Mouse (Mus musculus) c-Kit-positive CD71-positive TER-119-positive erythroid progenitor cells, embryonic 14.5 days (primary cell): ENCODE measurements around the gene AU040320.

Source experiments
- DNase-seq: peaks from one replicate; pipeline ENCODE4 v3.0.0-alpha.2; 2013; ENCODE audit warnings: low spot score

Gene AU040320

DNA sequence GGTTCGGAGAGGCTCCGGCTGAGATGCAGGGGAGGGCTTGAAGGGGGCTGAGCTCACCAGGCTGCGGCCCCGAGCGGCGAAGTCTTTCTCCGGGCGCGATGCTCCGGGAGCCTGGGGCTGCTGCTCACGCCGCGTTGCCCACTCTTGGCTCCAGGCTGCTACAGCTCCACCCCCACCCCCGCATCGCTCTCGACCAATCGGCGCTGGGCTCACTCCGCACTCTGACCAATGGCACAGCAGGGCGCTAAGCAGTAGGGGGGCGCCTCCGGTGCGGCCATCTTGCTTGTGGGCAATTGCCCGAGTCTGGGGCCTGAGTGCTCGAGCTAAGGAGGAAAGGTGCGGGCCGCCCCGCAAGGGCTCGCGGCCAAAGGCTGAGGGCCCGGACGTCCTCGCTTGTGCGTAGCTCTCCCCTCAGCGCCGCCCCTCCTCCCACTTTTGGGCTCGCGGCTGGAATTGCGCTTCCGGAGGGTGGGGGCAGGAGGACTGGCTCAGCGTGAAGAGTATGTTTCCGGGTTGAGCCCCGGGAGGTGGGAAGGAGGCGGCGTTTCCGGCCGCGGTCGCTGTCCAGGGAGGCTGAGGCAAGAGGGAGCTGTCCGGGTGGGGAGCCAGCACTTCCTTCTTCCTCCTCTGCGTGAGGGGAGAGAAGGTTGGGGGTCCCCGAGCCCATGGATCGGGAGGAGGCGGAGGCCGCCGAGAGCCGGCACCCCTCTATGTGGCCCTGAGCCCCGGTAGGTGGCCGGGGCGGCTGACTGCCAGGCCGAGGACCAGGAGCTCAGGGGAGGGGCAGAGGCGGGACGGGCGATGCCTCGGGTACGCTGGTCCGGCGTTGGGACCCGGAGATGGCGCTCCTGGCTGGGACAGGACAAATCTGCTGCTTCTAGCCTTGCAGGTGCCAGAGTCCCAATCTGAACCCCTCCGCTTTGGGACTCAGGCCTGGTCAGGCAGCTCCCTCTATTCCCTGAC, at the start of gene AU040320, which contains the start of gene Ncdn:
AU040320 (plus strand) TSS at position 277 of the 963 bp plus-strand sequence.
Ncdn (minus strand) TSS at position 171 of the 963 bp plus-strand sequence.
- peak; percentile 94 for DNase-seq

DNA sequence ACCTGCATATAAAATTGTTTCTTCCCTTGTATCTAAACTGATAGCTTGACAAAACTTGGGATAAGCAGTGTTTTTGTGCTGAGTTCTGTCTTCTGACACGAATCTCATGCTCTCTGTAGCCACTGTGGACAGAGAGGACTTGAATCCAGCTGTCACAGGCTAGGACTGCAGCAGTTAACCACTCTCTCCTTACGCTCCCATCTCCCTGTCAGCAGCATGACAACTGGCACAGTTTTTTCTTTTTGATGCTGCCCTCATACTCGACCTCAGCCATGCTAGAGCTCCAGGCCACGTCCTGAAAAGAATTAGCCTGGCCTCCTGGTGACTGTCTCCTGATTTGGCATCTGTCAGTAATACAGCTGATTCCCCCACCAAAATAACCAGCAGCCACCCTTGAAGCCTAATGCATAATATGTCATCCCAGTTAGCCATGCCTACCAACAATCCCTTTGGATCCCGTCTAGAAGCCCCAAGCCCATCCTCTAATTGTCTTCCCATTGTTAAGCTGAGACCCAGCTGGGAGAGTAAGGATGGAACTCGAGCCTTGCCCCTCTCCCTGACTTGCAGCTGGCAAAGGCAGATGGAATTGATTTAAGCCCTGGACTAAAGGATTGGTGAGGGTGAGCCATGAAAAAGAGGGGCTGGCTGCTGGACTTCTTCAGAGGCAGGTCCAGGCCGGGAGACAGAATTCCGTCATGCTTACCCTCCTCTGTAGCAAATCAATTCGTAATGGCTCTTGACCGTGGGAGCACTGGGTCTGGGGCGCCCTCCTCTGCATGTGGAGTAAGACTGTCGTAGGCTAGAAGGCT, 46.5 kb upstream of the AU040320 start:
- no peak for DNase-seq

DNA sequence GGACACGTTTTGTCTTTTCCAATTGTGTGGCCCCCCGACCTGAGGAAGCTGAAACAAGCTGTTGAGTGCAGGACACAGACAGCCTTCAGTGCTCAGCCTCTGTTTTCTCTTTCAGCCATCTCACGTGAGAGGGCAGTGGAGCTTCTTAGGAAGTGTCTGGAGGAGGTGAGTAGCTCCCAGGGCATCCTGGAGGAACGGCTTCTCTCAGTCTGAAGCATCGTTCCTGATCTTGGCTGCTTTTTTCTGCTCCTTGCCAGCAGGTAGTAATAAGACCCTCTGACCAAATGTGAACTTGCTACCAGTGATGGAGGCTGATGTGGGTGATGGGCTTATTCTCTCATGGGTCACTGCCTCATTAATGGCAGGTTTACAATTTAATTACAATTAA, 45.9 kb upstream of the AU040320 start:
- DNase-seq, result no peak

DNA sequence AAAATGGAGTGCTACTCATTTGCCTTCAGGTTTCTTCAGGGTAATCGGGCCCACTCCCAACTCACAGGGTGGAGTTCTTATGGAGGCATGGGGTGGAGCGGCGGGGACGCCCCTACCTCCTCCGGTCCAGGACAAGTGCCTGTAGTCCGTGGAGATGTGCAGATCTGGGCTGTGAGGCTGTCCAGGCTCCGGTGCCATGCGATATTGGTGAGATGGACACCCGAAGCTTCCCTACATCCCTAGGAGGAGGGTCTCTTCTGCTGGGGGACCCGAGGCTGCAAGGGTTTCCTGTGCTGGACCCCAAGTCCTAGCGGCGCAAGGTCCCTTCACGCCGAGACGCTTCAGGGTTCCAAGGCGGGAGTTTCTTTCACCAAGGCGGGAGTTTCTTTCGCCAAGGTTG, 21.2 kb upstream of the AU040320 start:
- DNase-seq, result no peak

DNA sequence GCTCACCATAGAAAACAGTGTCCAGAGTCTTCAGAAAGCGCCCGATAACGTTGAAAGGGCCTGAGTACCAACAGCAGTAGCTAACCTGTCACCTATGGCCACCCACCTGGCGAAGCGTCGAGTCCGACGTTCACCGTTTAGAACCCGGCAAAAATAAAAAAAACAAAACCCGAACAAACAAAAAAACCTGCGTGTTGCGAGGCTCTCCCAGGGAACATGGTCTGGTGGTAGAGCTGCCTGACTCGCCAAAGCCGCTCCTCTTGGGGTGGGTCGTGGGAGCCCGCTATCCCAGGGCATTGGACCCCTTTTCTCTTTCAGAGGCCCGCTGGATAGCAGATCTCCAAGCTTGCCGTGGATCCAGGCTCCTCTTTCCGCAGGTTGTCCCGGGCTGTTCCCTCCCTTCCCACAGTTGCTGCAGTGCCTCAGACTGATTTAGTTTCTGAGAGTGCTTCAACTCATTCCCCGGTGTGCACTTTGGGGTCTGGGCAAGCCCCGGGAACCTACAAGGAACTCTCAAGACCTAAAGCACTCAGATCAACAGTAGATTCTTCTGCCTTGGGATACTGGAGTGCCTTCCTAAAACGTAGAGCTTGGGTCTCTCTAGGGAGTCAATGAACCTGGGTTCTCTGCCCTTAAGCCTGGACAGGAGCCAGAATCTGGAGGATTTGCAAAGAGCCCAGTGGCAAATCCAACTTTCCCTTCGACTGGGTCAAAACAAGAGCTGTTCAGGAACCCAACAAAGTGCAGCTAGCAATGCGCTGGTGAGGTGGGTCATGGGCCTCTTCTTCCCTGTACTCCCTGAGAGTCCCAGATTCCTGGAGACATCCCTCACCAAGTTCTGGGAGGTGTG, 20.6 kb upstream of the AU040320 start:
- no peak for DNase-seq

DNA sequence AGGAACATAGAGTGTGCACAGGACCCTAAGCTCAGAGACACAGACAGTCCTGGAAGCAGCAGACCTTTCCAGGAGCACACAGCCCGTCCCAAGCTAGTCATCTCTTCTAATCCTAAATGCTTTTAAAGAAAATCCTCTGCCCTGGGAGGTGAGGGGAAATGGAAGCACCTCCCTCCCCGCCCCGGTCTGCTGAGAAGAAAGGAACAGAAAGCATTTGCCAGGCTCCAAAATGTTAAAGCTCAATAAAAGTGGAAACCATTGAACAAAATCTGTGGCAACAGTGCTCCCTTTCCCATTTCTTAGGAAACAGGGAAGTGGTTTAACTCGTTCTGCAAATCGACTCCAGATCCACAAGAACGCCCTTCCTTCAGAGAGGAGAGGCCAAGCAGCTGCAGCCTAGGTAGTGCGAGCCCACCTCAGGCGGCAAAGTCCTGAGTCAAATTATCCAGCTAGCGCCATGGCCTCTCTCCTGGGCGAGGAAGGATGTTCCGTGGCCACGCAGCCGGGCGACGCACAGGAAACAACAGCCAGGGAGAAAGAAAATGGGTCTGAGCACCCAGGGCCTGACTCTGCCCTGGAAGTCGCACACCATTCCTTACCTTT, 19.2 kb upstream of the AU040320 start:
- DNase-seq, result no peak

DNA sequence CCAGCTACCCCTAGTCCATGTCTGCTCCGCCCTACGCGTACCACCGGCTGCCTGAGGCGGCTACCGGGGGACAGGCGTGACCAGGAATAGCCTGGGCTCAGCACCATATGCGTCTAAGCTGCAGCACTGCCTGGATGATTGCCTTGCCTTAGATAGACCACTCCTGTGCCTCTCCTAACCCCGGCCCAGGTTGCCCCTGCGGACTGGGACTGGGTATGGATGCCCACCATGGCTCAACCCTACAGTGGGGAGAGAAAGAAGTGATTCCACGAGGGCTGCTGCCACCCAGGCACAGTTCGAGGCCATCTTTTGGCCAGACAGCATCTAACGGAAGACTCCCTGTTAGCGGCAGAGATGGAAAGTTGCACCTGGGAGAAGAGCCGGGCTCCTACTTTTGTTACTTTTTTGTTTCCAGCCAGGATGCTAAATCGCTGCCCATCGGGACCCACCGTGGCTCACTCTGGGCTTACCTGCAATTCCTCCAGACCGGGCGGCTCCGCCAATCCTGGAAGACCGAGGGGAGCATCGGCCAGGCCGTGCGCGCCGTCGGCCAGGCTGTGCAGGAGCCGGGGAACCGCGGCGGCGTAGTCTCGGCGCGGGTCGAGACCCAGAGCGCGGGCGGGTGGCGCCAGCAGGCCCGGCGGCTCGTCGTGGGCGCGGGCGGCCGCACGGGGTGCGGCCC, 18.5 kb upstream of the AU040320 start:
- DNase-seq, result no peak

DNA sequence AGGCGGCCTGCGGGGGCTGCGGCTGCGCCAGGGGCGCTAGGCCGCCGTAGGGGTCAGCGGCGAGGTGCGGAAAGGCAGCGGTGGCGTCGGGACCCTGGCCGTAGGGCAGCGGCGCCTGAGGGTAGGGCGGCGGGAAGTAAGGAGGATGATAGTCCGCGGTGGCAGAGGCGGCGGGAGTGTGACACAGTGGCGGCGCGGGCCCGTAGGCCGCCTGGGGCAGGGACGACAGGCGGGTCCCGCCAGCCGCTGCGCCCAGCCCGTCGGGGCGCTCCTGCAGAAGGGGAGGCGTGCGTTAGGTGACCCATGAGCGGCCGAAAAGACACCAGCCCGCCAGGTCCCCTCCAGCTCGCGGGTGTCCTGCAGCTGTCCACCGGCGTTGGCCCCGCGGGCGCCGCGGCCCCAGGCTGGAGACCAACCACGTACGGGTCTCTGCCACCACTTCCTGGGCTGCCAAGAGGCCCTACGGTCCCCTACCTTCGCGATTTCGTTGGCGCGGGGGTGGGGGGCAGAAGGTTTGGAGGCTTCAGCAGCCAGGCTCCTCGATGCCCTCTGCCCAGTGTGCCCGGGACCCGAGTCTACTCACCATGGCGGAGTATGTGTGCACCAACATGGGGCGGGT, 17.9 kb upstream of the AU040320 start:
- DNase-seq, result no peak

DNA sequence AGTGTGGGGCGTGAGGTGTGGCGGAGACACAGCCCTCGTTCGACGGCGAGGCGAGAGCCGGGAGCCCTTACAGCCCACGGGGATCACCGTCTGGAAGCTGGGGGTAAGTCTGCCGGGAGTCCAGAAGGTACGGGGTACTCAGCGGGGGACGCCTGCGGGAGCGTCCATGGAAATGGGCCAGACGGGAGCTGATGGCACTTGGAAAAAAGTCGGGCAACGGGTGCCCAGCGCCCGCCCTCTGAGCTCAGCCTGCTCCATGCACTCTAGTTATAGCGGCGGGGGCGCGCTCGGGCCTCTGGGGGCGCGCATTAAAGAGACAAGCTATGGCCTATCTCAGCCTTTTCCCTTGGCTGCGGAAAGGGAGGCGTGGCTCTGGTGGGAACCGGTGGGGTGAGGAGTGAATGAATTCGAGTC, 17.3 kb upstream of the AU040320 start, which contains the start of gene Tfap2e:
Tfap2e (minus strand) TSS at position 240 of the 414 bp plus-strand sequence.
- no peak for DNase-seq

DNA sequence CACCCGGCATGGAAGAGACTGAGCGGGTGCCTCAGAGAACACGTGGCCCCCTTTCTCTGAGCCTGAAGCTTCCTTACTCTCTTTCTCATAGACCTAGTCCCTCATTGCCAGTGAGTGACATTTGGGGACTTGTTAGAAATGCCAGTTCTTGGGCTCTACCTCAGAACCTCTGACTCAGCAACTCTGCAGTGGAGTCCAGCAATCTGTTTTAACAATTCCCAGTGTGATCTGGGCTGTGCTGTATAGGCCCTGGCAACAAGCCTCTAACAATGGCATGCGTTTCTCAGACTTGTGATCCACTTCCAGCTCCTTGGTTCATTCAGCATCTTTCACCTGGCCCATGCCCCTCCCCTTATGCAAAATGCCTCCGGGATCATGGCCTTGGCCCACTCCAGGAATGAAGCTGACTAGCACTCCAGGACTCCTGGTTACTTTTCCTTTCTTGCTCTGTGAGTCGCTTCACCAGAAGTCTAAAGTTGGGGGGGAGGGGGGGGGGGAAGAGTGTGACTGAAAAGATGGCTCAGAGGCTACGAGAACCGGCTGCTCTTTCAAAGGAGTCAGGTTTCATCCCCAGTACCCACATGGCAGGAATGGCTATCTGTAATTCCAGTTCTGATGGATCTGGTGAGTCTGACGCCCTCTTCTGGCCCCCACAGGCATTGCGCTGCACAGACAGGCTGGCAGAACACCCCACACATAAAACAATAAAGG, 13.2 kb upstream of the AU040320 start:
- DNase-seq, result no peak

DNA sequence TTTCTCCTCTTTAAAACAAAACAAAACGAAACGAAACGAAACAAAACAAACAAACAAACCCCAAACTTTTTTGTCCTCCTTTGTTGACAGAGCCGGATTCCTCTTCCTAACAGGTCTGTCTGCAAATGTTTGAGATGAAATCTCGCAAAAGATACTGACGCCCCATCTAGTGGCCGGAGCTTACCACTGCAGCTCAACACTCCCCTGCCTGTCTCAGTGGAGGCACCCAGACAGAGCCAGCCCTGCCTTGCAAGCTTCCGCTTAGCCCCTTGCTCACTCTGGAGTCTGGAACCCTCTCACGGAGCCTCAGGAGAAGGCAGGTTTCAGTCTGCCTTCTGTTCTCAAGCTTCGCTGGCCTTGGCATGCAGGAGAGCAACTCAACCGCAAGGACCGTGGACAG, 11.9 kb upstream of the AU040320 start:
- DNase-seq, result peak; percentile 73

DNA sequence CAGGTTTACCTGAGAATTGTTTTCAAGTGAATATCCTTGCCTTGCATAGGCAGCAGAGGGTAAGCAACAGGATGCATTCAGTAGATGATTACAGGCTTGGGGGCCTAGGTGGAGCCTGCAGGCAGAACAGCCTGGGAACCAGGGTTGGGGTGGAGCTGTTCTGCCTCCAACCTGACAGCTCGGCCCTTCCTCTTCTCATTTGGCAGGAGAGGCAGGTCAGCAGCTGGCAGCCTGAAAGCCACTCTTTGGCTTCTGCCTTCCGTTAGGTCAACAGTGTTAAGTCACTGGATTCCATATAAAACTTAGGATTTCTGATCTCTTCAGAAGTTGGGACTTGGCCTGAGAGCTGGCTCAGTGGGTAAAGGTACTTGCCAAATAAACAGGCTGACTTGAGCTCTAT, 10.4 kb upstream of the AU040320 start:
- DNase-seq, result no peak

DNA sequence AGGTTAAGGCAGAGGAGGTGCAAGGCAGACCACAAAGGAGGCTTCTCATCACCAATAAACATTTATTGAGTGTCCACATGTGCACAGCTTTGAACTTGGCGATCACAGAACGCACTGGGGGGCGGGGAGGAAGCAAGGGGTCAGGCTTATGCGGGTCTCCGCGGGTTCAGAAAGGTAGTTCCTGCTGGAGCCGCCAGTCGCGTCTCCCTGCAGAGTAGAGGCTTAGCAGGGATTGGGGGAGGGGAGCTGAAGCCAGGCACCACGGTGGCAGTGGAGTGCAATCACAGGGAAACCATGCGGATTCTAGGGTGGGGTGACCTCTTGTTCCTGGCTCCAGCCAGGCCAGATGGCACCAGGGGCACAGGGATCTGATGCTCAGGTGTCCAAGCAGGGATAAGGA, 9.6 kb upstream of the AU040320 start:
- DNase-seq, result no peak

DNA sequence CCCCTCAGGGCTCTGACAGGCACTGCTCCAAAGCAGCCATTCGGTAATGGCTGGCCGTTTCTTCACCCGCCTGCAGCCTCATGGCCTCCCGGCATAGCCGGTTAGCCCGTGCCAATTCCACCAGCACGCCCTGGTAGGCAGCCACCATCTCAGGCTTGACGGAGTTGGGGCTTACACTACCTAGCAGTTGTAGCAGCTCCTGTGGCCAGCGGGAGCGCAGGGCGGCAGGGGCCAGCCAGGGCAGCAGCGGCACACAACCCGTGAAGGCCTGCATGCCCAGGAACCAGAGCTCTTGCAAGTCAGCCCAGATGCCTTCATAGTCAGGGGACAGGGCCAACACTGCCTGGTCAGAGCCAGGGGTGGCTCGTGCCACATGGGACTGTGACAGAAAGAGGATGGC, 8.5 kb upstream of the AU040320 start:
- no peak for DNase-seq

DNA sequence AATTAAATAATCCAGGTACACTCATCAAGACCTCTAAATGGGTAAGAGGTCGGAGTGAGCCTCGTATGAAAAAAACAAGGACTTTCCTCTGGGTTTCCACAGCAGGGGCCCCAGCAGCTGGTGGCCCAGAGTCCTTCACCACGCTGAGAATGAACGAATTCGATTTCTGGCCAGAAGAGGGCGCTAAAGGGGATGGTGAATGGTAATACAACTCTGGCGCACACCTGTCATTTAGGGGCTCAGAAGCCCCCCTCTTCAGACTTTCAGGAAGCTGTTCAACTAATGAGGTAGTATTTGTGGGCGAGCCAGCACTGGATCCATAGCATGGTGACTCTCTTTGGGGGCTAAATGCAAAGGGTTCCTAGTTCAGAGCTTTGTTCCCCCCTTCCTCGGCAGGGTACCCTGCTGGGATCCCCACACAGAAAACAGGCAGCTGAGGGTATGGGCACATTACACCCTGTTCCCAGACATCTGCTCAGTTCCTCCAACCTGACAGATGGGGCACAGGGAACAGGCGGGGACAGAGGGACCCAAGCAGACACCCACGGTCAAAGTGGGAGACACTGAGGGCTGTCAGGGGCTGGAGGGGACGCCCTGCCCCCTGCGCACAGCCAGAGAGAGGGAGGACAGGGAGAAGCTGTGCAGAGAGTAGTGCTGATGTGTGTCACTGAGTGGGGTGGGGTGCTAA, 7.7 kb upstream of the AU040320 start:
- peak; percentile 51 for DNase-seq

DNA sequence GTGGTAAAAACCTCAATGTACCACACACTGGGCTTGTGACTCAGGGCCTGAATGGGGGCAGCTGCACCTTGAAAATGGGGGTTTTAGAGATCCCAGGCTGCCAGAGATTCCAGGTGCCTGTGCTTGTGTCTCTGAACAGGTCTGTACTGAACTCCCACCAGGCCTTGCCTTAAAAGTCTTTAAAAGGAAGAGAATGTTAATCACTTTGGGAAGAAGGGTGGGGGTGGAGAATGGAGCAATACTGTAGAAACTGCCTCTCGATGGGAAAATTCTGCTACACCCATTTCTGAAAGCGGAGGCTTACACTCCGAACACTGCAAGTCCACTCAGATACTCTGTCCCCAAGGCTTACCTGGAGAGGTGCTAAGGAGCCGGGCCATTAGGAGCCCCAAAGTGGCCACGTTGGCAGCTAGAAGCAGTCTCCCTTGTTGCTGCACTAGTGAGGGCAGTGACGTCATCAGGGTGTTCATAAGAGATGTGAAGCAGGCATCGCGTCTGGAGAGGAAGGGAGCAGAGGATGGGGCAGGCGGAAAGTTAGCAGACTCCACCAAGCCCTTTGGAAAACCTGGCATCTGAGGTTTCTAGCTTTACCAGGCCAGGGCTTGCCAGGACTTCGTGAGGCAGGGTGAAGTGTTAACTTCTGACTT, 7.0 kb upstream of the AU040320 start:
- DNase-seq, result no peak

DNA sequence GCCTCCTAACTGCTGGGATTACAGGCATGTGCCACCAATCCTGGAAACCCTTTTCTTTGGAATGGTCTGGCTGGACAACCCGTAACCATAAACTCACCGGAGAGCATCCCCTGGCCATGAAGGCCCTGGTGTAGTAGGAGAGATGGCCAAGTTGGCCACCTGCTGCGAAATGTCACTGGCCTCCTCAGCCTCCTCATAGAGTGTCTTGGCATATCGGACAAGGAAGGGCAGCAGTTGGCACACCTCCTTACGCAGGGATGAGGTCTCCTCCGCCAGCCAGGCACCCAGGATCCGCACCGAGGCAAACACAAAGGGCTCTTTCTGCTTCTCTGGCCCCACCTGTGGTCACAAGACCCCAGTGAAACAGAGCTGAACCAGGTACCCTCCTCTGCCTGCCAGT, 5.0 kb upstream of the AU040320 start:
- no peak for DNase-seq

DNA sequence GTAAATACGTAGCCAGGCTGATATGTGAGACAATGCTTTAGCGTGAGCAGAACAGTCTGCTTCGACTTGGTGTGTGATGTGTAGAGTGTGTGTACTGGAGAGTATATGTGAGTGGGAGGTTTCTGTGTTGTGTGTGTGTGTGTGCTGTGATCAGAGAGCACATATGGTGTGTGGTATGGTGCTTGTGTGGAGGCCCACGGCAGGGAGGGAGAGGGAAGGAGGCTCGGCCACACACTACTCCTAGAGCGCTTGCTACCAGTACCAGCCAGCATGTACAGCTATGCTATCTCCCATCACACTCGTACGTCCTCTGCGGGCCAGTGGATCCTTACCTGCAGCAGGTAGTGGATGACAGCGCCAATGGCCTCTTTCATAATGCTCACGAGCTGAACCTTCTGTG, 3.8 kb upstream of the AU040320 start:
- DNase-seq, result no peak
